In genomic region chr5:101982239-101982638, GRCm38 (mm10) we compare ENCODE assay signal across 14 mouse cellular contexts.
DNase-seq lines count a peak whose midpoint lies in the region; ATAC-seq and TF ChIP-seq lines count a peak whose summit lies in the region.
"Had no signal": no experiment of that assay in that cellular context is flagged by ENCODE, and none has a peak within 500 bp of the region (broad histone marks: within the 10 kb centered on the region; RNA-seq: fewer than 3 reads in every experiment).

No protein-coding gene starts in this region.

- WGBS in kidney, embryonic 16.5 days = 84% methylated on average over 5 of the region's 5 CpGs
- WGBS in neural tube, embryonic 14.5 days = 62% methylated on average over 5 of the region's 5 CpGs
- WGBS in stomach, postnatal 0 days = 80% methylated on average over 5 of the region's 5 CpGs

- no peak for ATAC-seq in kidney, embryonic 16.5 days (ENCODE audit: low FRiP score, low TSS enrichment)
- no peak for ATAC-seq in neural tube, embryonic 14.5 days (ENCODE audit: low read depth)
- no peak for ATAC-seq in stomach, postnatal 0 days (ENCODE audit: low FRiP score, low TSS enrichment)
- ATAC-seq: activated CD4-positive, CD25-positive, alpha-beta regulatory T cell, adult 4 months; hindbrain, embryonic 16.5 days had no signal

- H3K9ac ChIP-seq in kidney, embryonic 16.5 days (replicated peaks; ENCODE audit: low read length) = no peak overlapping the region
- H3K9ac ChIP-seq in neural tube, embryonic 14.5 days (replicated peaks; ENCODE audit: low read depth, low read length) = no peak overlapping the region
- no peak overlapping the region for H3K9ac ChIP-seq in stomach, postnatal 0 days (ENCODE audit: low read length)

- intact Hi-C loops in heart, postnatal 25 days (cut with DNase I) = no loop called here

- H3K27ac ChIP-seq in kidney, embryonic 16.5 days (ENCODE audit: low read length) = peak overlapping the region; percentile 50
- H3K27ac ChIP-seq in neural tube, embryonic 14.5 days (ENCODE audit: low read depth, low read length) = peak overlapping the region; percentile 11; the same call in 1 of the 2 replicates
- H3K27ac ChIP-seq in stomach, postnatal 0 days (replicated peaks) = 0 out of 2 replicates have a peak overlapping the region, but pooled peaks have one; percentile 2

- no peak overlapping the region for H3K4me2 ChIP-seq in kidney, embryonic 16.5 days (replicated peaks; ENCODE audit: low read depth, low read length)
- no peak overlapping the region for H3K4me2 ChIP-seq in neural tube, embryonic 14.5 days (ENCODE audit: low read depth, low read length)
- no peak overlapping the region for H3K4me2 ChIP-seq in stomach, postnatal 0 days (replicated peaks; ENCODE audit: low read depth)

- H3K4me1 ChIP-seq in kidney, embryonic 16.5 days (ENCODE audit: insufficient read depth, low read length) = no peaks in the 10 kb centered on the region
- no peaks in the 10 kb centered on the region for H3K4me1 ChIP-seq in neural tube, embryonic 14.5 days (ENCODE audit: control insufficient read depth, insufficient read depth, low read length)
- H3K4me1 ChIP-seq in stomach, postnatal 0 days (replicated peaks; ENCODE audit: control insufficient read depth, insufficient read depth) = no peaks in the 10 kb centered on the region

- H3K36me3 ChIP-seq in kidney, embryonic 16.5 days (ENCODE audit: insufficient read depth, low read length) = peaks cover 30% of the 10 kb centered on the region
- H3K36me3 ChIP-seq in neural tube, embryonic 14.5 days (ENCODE audit: control insufficient read depth, insufficient read depth, low read length) = 0 out of 2 replicates have a peak, but pooled peaks cover 3% of the 10 kb centered on the region
- no peaks in the 10 kb centered on the region for H3K36me3 ChIP-seq in stomach, postnatal 0 days (ENCODE audit: control insufficient read depth, insufficient read depth, low read length)

- TF ChIP-seq EP300 in stomach, postnatal 0 days (optimal IDR thresholded peaks at IDR 0.05) = no peak

- H3K27me3 ChIP-seq in kidney, embryonic 16.5 days (ENCODE audit: insufficient read depth, low read length) = no peaks in the 10 kb centered on the region
- H3K27me3 ChIP-seq in neural tube, embryonic 14.5 days (ENCODE audit: control insufficient read depth, insufficient read depth, low read length) = no peaks in the 10 kb centered on the region
- no peaks in the 10 kb centered on the region for H3K27me3 ChIP-seq in stomach, postnatal 0 days (ENCODE audit: control insufficient read depth, insufficient read depth, low read length)

- H3K4me3 ChIP-seq in kidney, embryonic 16.5 days (ENCODE audit: low read length) = no peak overlapping the region
- no peak overlapping the region for H3K4me3 ChIP-seq in neural tube, embryonic 14.5 days (ENCODE audit: low read depth, low read length)
- no peak overlapping the region for H3K4me3 ChIP-seq in stomach, postnatal 0 days (ENCODE audit: low read depth, low read length)
- H3K4me3 ChIP-seq: myocyte had no signal

- TF ChIP-seq CTCF in stomach, postnatal 0 days (IDR thresholded peaks at IDR 0.05; ENCODE audit: low read depth) = no peak

- H3K9me3 ChIP-seq in kidney, embryonic 16.5 days (ENCODE audit: low read length) = no peaks in the 10 kb centered on the region
- no peaks in the 10 kb centered on the region for H3K9me3 ChIP-seq in neural tube, embryonic 14.5 days (ENCODE audit: control insufficient read depth, low read length)
- H3K9me3 ChIP-seq in stomach, postnatal 0 days (ENCODE audit: control insufficient read depth, low read length) = no peaks in the 10 kb centered on the region

- peak; percentile 38 to 51 for DNase-seq in heart, adult 18-20 months
- no peak for DNase-seq in heart, postnatal 25 days (ENCODE audit: low spot score)
- DNase-seq in kidney, postnatal 10 days = no peak
- no peak for DNase-seq in neural tube, embryonic 10.5 days (ENCODE audit: extremely low spot score, low spot score)
- no peak for DNase-seq in stomach, postnatal 0 days (ENCODE audit: low spot score)
- DNase-seq in adrenal gland, adult 2 months = no peak
- DNase-seq: cerebellum, adult 18-20 months; embryo, embryonic 11 days; lung, adult 18-20 months had no signal

Comparison
In these comparisons a context has a peak if more than half of its experiments do, and no peak if none do; other contexts are left out.
1. DNase-seq: peak in heart, adult 18-20 months (2 of 2); none in heart, postnatal 25 days (single experiment), kidney, postnatal 10 days (single experiment), neural tube, embryonic 10.5 days (single experiment), stomach, postnatal 0 days (single experiment) and adrenal gland, adult 2 months (single experiment).
2. Peak in every context shown above with its lines, with median percentiles within 50 percentile points of each other: H3K27ac ChIP-seq.